Mouse (Mus musculus): ENCODE results near the gene Rnasek. TPM values are rescaled to one million over a fixed set of nuclear protein-coding genes. Genes with fewer than 3 reads are reported as not detected.

Gene Rnasek
- polyA plus RNA-seq, 1 experiment from 2014 or later = 443 TPM

- Histone ChIP-seq H3K36me3 (ENCODE audit: control insufficient read depth, insufficient read depth, low read length) (no peaks in the 10 kb centered on the region), H3K4me1 (ENCODE audit: control insufficient read depth, insufficient read depth, low read depth, low read length) (peaks cover 36% of the 10 kb centered on the region), H3K9me3 (ENCODE audit: control insufficient read depth, low read length) (no peaks in the 10 kb centered on the region), H3K27me3 (replicated peaks; ENCODE audit: control insufficient read depth, insufficient read depth, low read length) (peaks cover 14% of the 10 kb centered on the region), H3K9ac (ENCODE audit: low read depth, low read length) (no peak overlapping the region; the same call in 1 of the 2 replicates), H3K27ac (ENCODE audit: low read depth, low read length) (no peak overlapping the region), H3K4me2 (ENCODE audit: low read length) (peak overlapping the region; percentile 58), H3K4me3 (ENCODE audit: low read length) (peak overlapping the region; percentile 36; the same call in 1 of the 2 replicates)
- ATAC-seq = no peak
- 2% methylated on average over 16 of the region's 18 CpGs for WGBS
Measured at GRCm38 (mm10) chr11:70214856-70215209, 24.8 kb downstream of the Rnasek start.

- H3K4me3 ChIP-seq (ENCODE audit: low read length) = peak overlapping the region; percentile 36
- H3K36me3 ChIP-seq (ENCODE audit: control insufficient read depth, insufficient read depth, low read length) = no peaks in the 10 kb centered on the region
- peak overlapping the region; percentile 46 for H3K9ac ChIP-seq (ENCODE audit: low read depth, low read length)
- H3K4me2 ChIP-seq (ENCODE audit: low read length) = peak overlapping the region; percentile 58
- H3K9me3 ChIP-seq (ENCODE audit: control insufficient read depth, low read length) = no peaks in the 10 kb centered on the region
- peaks cover 14% of the 10 kb centered on the region for H3K27me3 ChIP-seq (replicated peaks; ENCODE audit: control insufficient read depth, insufficient read depth, low read length)
- peaks cover 32% of the 10 kb centered on the region for H3K4me1 ChIP-seq (ENCODE audit: control insufficient read depth, insufficient read depth, low read depth, low read length)
- H3K27ac ChIP-seq (ENCODE audit: low read depth, low read length) = no peak overlapping the region
- WGBS = under 1% methylated on average over 42 of the region's 46 CpGs
- peak; percentile 46; the same call in 1 of the 2 replicates for ATAC-seq
Measured at GRCm38 (mm10) chr11:70214191-70214855, 25.3 kb downstream of the Rnasek start.

GRCm38 (mm10) chr11:70213736-70214135 lies 25.9 kb downstream of the Rnasek start:
- peak overlapping the region; percentile 58 for H3K4me2 ChIP-seq (ENCODE audit: low read length)
- peak overlapping the region; percentile 36 for H3K4me3 ChIP-seq (ENCODE audit: low read length)
- peak; percentile 47; the same call in 1 of the 2 replicates for ATAC-seq
- no peaks in the 10 kb centered on the region for H3K36me3 ChIP-seq (ENCODE audit: control insufficient read depth, insufficient read depth, low read length)
- 6% methylated on average over 26 of the region's 26 CpGs for WGBS
- no peak overlapping the region for H3K27ac ChIP-seq (ENCODE audit: low read depth, low read length)
- H3K4me1 ChIP-seq (ENCODE audit: control insufficient read depth, insufficient read depth, low read depth, low read length) = peaks cover 26% of the 10 kb centered on the region
- H3K9me3 ChIP-seq (ENCODE audit: control insufficient read depth, low read length) = no peaks in the 10 kb centered on the region
- H3K27me3 ChIP-seq (replicated peaks; ENCODE audit: control insufficient read depth, insufficient read depth, low read length) = peaks cover 14% of the 10 kb centered on the region
- peak overlapping the region; percentile 46 for H3K9ac ChIP-seq (ENCODE audit: low read depth, low read length)

GRCm38 (mm10) chr11:70212896-70213295 lies 26.7 kb downstream of the Rnasek start:
- H3K9ac ChIP-seq (ENCODE audit: low read depth, low read length) = no peak overlapping the region
- peaks cover 14% of the 10 kb centered on the region for H3K27me3 ChIP-seq (replicated peaks; ENCODE audit: control insufficient read depth, insufficient read depth, low read length)
- 0 out of 2 replicates have a peak, but pooled peaks have one; percentile 24 for ATAC-seq
- no peak overlapping the region for H3K4me3 ChIP-seq (ENCODE audit: low read length)
- WGBS = 14% methylated on average over 9 of the region's 9 CpGs
- H3K27ac ChIP-seq (ENCODE audit: low read depth, low read length) = no peak overlapping the region
- no peak overlapping the region; the same call in 1 of the 2 replicates for H3K4me2 ChIP-seq (ENCODE audit: low read length)
- H3K36me3 ChIP-seq (ENCODE audit: control insufficient read depth, insufficient read depth, low read length) = no peaks in the 10 kb centered on the region
- H3K4me1 ChIP-seq (ENCODE audit: control insufficient read depth, insufficient read depth, low read depth, low read length) = peaks cover 21% of the 10 kb centered on the region
- H3K9me3 ChIP-seq (ENCODE audit: control insufficient read depth, low read length) = no peaks in the 10 kb centered on the region

- no peak for ATAC-seq
- peak within 1 kb of the TSS; percentile 46 for H3K9ac ChIP-seq (ENCODE audit: low read depth, low read length)
- H3K27me3 ChIP-seq (replicated peaks; ENCODE audit: control insufficient read depth, insufficient read depth, low read length) = peaks cover 14% of the 10 kb centered on the region
- peaks cover 21% of the 10 kb centered on the region for H3K4me1 ChIP-seq (ENCODE audit: control insufficient read depth, insufficient read depth, low read depth, low read length)
- peak within 1 kb of the TSS; percentile 58 for H3K4me2 ChIP-seq (ENCODE audit: low read length)
- no peak within 1 kb of the TSS for H3K27ac ChIP-seq (ENCODE audit: low read depth, low read length)
- WGBS = 66% methylated on average over 6 of the region's 6 CpGs
- no peaks in the 10 kb centered on the region for H3K9me3 ChIP-seq (ENCODE audit: control insufficient read depth, low read length)
- peak within 1 kb of the TSS; percentile 36 for H3K4me3 ChIP-seq (ENCODE audit: low read length)
- no peaks in the 10 kb centered on the region for H3K36me3 ChIP-seq (ENCODE audit: control insufficient read depth, insufficient read depth, low read length)
Measured at GRCm38 (mm10) chr11:70212423-70212822, 27.2 kb downstream of the Rnasek start, which contains the start of gene Slc16a11. Gene Slc16a11, plus strand, starts transcription at chr11:70212752.

- 80% methylated on average over 6 of the region's 6 CpGs for WGBS
- peaks cover 21% of the 10 kb centered on the region for H3K4me1 ChIP-seq (ENCODE audit: control insufficient read depth, insufficient read depth, low read depth, low read length)
- ATAC-seq = no peak
- H3K4me2 ChIP-seq (ENCODE audit: low read length) = no peak overlapping the region
- H3K9ac ChIP-seq (ENCODE audit: low read depth, low read length) = no peak overlapping the region
- H3K27me3 ChIP-seq (replicated peaks; ENCODE audit: control insufficient read depth, insufficient read depth, low read length) = peaks cover 14% of the 10 kb centered on the region
- H3K36me3 ChIP-seq (ENCODE audit: control insufficient read depth, insufficient read depth, low read length) = no peaks in the 10 kb centered on the region
- no peaks in the 10 kb centered on the region for H3K9me3 ChIP-seq (ENCODE audit: control insufficient read depth, low read length)
- H3K4me3 ChIP-seq (ENCODE audit: low read length) = no peak overlapping the region
- H3K27ac ChIP-seq (ENCODE audit: low read depth, low read length) = no peak overlapping the region
Measured at GRCm38 (mm10) chr11:70211972-70212371, 27.7 kb downstream of the Rnasek start.

GRCm38 (mm10) chr11:70210681-70211080 lies 29.0 kb downstream of the Rnasek start:
- Histone ChIP-seq H3K4me1 (ENCODE audit: control insufficient read depth, insufficient read depth, low read depth, low read length) (peaks cover 21% of the 10 kb centered on the region), H3K9me3 (ENCODE audit: control insufficient read depth, low read length) (no peaks in the 10 kb centered on the region), H3K27me3 (replicated peaks; ENCODE audit: control insufficient read depth, insufficient read depth, low read length) (peaks cover 9% of the 10 kb centered on the region), H3K36me3 (ENCODE audit: control insufficient read depth, insufficient read depth, low read length) (no peaks in the 10 kb centered on the region), H3K9ac (ENCODE audit: low read depth, low read length) (no peak overlapping the region), H3K27ac (ENCODE audit: low read depth, low read length) (no peak overlapping the region), H3K4me2 (ENCODE audit: low read length) (no peak overlapping the region), H3K4me3 (ENCODE audit: low read length) (no peak overlapping the region)
- 98% methylated on average over 2 of the region's 2 CpGs for WGBS
- no peak for ATAC-seq

DNA sequence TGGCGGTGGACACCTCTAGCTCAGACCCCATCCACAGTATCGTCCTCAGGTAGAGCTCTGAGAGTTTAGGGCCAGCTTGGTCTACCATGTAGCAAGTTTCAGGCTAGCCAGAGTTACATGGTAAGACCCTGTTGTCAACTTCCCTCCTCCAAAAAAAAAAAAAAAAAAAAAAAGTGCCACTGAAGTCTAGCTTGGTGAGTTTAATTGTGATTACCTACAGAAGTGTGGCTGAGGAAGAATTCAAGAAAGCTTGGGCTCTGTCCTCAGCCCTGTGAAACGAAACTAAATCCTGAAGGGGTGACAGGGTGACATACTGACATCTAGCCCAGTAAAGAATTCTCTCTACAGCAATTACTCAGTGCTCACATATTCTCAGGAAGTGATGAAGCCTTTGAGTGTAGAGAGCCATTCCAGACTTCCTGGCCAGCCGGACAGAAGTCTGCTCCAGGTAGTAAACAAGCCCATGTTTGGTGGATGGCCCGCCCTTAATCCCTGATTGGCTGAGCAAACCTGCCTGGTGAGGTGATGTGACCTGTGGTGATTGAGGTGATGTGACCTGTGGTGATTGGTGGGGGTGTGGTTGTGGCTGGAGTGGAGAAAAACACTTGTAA lies 30.8 kb downstream of the Rnasek start:
- Histone ChIP-seq H3K4me3 (ENCODE audit: low read length) (no peak overlapping the region), H3K9ac (ENCODE audit: low read depth, low read length) (no peak overlapping the region), H3K9me3 (ENCODE audit: control insufficient read depth, low read length) (no peaks in the 10 kb centered on the region), H3K36me3 (ENCODE audit: control insufficient read depth, insufficient read depth, low read length) (no peaks in the 10 kb centered on the region), H3K27ac (ENCODE audit: low read depth, low read length) (no peak overlapping the region), H3K4me2 (ENCODE audit: low read length) (no peak overlapping the region), H3K4me1 (ENCODE audit: control insufficient read depth, insufficient read depth, low read depth, low read length) (peaks cover 9% of the 10 kb centered on the region), H3K27me3 (replicated peaks; ENCODE audit: control insufficient read depth, insufficient read depth, low read length) (peaks cover 2% of the 10 kb centered on the region; the same call in 1 of the 2 replicates)
- ATAC-seq = no peak
- WGBS = 75% methylated on average over 5 of the region's 5 CpGs

GRCm38 (mm10) chr11:70207283-70207682 lies 32.4 kb downstream of the Rnasek start:
- WGBS = 88% methylated on average over 7 of the region's 7 CpGs
- Histone ChIP-seq H3K27me3 (replicated peaks; ENCODE audit: control insufficient read depth, insufficient read depth, low read length) (peaks cover 2% of the 10 kb centered on the region; the same call in 1 of the 2 replicates), H3K4me2 (ENCODE audit: low read length) (no peak overlapping the region)

More at GRCm38 (mm10) chr11:70207283-70207682, 32.4 kb downstream of the Rnasek start:
- no peaks in the 10 kb centered on the region for H3K4me1 ChIP-seq (ENCODE audit: control insufficient read depth, insufficient read depth, low read depth, low read length)
- no peak overlapping the region for H3K4me3 ChIP-seq (ENCODE audit: low read length)
- H3K36me3 ChIP-seq (ENCODE audit: control insufficient read depth, insufficient read depth, low read length) = no peaks in the 10 kb centered on the region
- H3K27ac ChIP-seq (ENCODE audit: low read depth, low read length) = no peak overlapping the region
- no peak overlapping the region for H3K9ac ChIP-seq (ENCODE audit: low read depth, low read length)
- no peak for ATAC-seq
- H3K9me3 ChIP-seq (ENCODE audit: control insufficient read depth, low read length) = no peaks in the 10 kb centered on the region
